Mouse (Mus musculus): Measurements from ENCODE around the gene Olfr1199. TPM values are rescaled to one million over a fixed set of nuclear protein-coding genes. Genes with fewer than 3 reads are reported as not detected.

Olfr1199 gene
- polyA plus RNA-seq (2015; fragmentation: Illumina TruSeq; extraction: RNeasy Lipid Tissue Mini Kit (QIAGEN cat#74804); ENCODE audit: insufficient read depth, low replicate concordance) = not detected

DNA sequence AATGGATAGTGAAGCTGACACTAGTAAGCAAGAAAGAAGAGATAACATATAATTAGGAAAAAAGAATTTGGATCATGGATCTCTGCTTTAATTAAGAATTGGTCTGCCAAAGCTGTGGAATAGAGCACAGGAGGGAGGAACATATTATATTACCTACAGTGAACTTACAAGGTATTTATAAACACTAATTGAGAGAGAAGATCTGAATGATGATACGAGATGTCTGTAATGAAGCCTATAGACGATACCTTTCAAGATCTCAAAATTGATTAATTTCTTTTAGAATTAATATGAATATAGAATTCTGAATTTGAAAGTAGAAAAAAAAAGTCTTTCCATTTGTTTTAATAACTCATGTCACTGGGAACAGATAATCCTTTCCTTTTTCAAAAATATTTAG, at the start of gene Olfr1199:
TSS of gene Olfr1199 (minus strand) at position 101 of the 400 bp plus-strand sequence.

DNA sequence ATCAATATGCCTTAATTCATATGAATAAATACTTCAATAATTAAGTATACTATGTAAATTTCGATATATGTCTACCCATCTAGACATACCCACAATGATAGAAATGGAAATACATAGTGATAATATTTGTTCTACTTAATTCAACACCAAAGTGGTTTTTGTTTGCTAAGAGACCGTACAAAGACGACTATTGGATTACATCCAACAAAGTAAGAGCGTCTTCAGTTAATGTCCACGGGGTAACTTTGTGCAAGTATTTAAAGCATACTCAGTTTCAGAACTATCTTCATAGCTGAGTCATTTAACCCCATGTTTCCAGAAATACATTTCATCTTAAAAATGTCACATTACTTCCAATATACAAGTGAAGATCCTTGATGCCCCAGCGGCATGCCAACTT, 32.5 kb upstream of the Olfr1199 start, which contains the start of gene Olfr1201:
TSS of gene Olfr1201 (plus strand) at position 301 of the 400 bp plus-strand sequence.

DNA sequence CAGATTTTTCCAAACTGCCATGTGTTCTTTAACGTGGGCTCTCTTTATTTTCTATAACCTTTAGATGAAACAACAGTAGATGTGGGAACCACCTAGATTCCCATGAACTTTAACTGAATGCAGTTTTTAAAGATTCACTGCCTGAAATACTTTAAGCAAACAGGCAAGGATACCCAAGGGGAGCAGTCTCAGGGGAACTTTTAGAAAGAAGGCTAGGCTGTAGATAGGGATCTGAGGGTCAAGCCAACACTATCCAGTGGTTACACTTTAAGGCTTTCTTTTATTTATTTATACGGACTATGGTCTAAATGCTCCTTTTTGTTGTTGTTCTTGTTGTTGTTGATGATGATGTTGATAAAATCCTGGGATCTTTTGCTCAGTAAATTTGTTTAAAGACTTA, 10.1 kb upstream of the Olfr1199 start, which contains the start of gene Olfr1200:
TSS of gene Olfr1200 (minus strand) at position 101 of the 400 bp plus-strand sequence.

DNA sequence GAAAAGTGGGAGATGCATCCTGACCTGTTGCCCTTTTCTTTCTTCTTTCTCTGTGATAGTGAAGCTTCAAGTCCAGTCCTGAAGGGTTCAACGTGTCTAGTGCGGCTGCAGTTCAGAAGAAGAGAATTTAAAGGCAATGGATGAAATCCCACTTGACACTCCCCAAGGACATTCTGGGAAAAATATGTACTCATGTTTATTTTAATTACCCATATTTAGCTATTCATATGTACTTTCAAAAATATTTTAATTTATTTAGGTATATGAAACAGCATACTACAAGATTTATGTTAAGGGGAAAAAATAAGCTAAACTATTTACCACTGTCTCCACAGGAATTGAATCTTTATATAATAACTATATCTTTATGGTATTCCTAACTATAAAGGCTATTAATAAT, 9.0 kb downstream of the Olfr1199 start, which contains the start of gene Olfr1198:
TSS of gene Olfr1198 (minus strand) at position 101 of the 400 bp plus-strand sequence.

DNA sequence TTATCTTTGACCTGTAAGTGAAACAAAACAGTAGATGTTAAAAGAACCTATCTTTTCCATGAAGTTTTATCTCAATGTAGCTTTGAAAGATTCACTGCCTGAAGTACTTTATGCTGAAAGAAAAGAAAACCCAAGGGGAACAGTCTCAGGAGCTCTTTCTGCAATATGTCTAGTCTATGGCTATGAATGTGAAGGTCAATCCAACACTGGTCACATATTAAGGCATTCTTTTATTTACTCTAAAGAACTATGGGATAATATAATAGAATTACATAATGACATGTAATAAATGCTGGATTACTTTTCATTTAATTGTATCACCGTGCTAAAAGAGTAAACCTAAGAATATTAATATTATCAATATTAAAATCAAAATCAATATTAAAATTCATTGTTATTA, 28.0 kb downstream of the Olfr1199 start, which contains the start of gene Olfr1197:
TSS of gene Olfr1197 (minus strand) at position 101 of the 400 bp plus-strand sequence.

DNA sequence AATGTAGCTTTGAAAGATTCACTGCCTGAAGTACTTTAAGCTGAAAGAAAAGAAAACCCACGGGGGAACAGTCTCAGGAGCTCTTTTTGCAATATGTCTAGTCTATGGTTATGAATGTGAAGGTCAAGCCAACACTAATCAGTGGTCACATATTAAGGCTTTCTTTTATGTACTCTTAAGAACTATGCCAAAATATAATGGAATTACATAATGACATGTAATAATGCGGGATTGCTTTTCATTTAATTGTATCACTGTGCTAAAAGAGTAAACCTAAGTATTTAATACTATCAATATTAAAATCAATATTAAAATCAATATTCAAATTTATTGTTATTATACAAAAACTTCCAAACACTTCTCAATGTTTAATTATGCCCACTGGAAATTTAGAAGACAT, 55.8 kb downstream of the Olfr1199 start, which contains the start of gene Olfr1196:
TSS of gene Olfr1196 (minus strand) at position 101 of the 400 bp plus-strand sequence.

Other genes starting within 250 kb of the Olfr1199 start
- not detected for gene Olfr1186, start 241.9 kb downstream of the Olfr1199 start, polyA plus RNA-seq (2015; fragmentation: Illumina TruSeq; extraction: RNeasy Lipid Tissue Mini Kit (QIAGEN cat#74804); ENCODE audit: insufficient read depth, low replicate concordance)
- not detected for gene Olfr1188, start 203.5 kb downstream of the Olfr1199 start, polyA plus RNA-seq (2015; fragmentation: Illumina TruSeq; extraction: RNeasy Lipid Tissue Mini Kit (QIAGEN cat#74804); ENCODE audit: insufficient read depth, low replicate concordance)
- gene Olfr1189, start 174.0 kb downstream of the Olfr1199 start, polyA plus RNA-seq (2015; fragmentation: Illumina TruSeq; extraction: RNeasy Lipid Tissue Mini Kit (QIAGEN cat#74804); ENCODE audit: insufficient read depth, low replicate concordance) = not detected
- gene Olfr1191-ps1, start 119.9 kb downstream of the Olfr1199 start, polyA plus RNA-seq (2015; fragmentation: Illumina TruSeq; extraction: RNeasy Lipid Tissue Mini Kit (QIAGEN cat#74804); ENCODE audit: insufficient read depth, low replicate concordance) = not detected
- gene Olfr1192-ps1, start 112.0 kb downstream of the Olfr1199 start, polyA plus RNA-seq (2015; fragmentation: Illumina TruSeq; extraction: RNeasy Lipid Tissue Mini Kit (QIAGEN cat#74804); ENCODE audit: insufficient read depth, low replicate concordance) = not detected
- not detected for gene Olfr1193, start 84.8 kb downstream of the Olfr1199 start, polyA plus RNA-seq (2015; fragmentation: Illumina TruSeq; extraction: RNeasy Lipid Tissue Mini Kit (QIAGEN cat#74804); ENCODE audit: insufficient read depth, low replicate concordance)
- gene Olfr1195, start 71.3 kb downstream of the Olfr1199 start, polyA plus RNA-seq (2015; fragmentation: Illumina TruSeq; extraction: RNeasy Lipid Tissue Mini Kit (QIAGEN cat#74804); ENCODE audit: insufficient read depth, low replicate concordance) = not detected
- not detected for gene Olfr1196, start 55.9 kb downstream of the Olfr1199 start, polyA plus RNA-seq (2015; fragmentation: Illumina TruSeq; extraction: RNeasy Lipid Tissue Mini Kit (QIAGEN cat#74804); ENCODE audit: insufficient read depth, low replicate concordance)
- gene Olfr1197, start 28.1 kb downstream of the Olfr1199 start, polyA plus RNA-seq (2015; fragmentation: Illumina TruSeq; extraction: RNeasy Lipid Tissue Mini Kit (QIAGEN cat#74804); ENCODE audit: insufficient read depth, low replicate concordance) = not detected
- gene Olfr1198, start 9.1 kb downstream of the Olfr1199 start, polyA plus RNA-seq (2015; fragmentation: Illumina TruSeq; extraction: RNeasy Lipid Tissue Mini Kit (QIAGEN cat#74804); ENCODE audit: insufficient read depth, low replicate concordance) = not detected
- gene Olfr1200, start 10.0 kb upstream of the Olfr1199 start, polyA plus RNA-seq (2015; fragmentation: Illumina TruSeq; extraction: RNeasy Lipid Tissue Mini Kit (QIAGEN cat#74804); ENCODE audit: insufficient read depth, low replicate concordance) = not detected
- gene Olfr1201, start 32.6 kb upstream of the Olfr1199 start, polyA plus RNA-seq (2015; fragmentation: Illumina TruSeq; extraction: RNeasy Lipid Tissue Mini Kit (QIAGEN cat#74804); ENCODE audit: insufficient read depth, low replicate concordance) = not detected
- gene Olfr1202, start 54.0 kb upstream of the Olfr1199 start, polyA plus RNA-seq (2015; fragmentation: Illumina TruSeq; extraction: RNeasy Lipid Tissue Mini Kit (QIAGEN cat#74804); ENCODE audit: insufficient read depth, low replicate concordance) = not detected
- not detected for gene Olfr1205, start 69.3 kb upstream of the Olfr1199 start, polyA plus RNA-seq (2015; fragmentation: Illumina TruSeq; extraction: RNeasy Lipid Tissue Mini Kit (QIAGEN cat#74804); ENCODE audit: insufficient read depth, low replicate concordance)
- not detected for gene Olfr1204, start 88.8 kb upstream of the Olfr1199 start, polyA plus RNA-seq (2015; fragmentation: Illumina TruSeq; extraction: RNeasy Lipid Tissue Mini Kit (QIAGEN cat#74804); ENCODE audit: insufficient read depth, low replicate concordance)
- not detected for gene Olfr1206, start 102.8 kb upstream of the Olfr1199 start, polyA plus RNA-seq (2015; fragmentation: Illumina TruSeq; extraction: RNeasy Lipid Tissue Mini Kit (QIAGEN cat#74804); ENCODE audit: insufficient read depth, low replicate concordance)
- not detected for gene Olfr1208, start 141.8 kb upstream of the Olfr1199 start, polyA plus RNA-seq (2015; fragmentation: Illumina TruSeq; extraction: RNeasy Lipid Tissue Mini Kit (QIAGEN cat#74804); ENCODE audit: insufficient read depth, low replicate concordance)
- gene Olfr1209, start 154.7 kb upstream of the Olfr1199 start, polyA plus RNA-seq (2015; fragmentation: Illumina TruSeq; extraction: RNeasy Lipid Tissue Mini Kit (QIAGEN cat#74804); ENCODE audit: insufficient read depth, low replicate concordance) = not detected
- gene Olfr1211, start 177.6 kb upstream of the Olfr1199 start, polyA plus RNA-seq (2015; fragmentation: Illumina TruSeq; extraction: RNeasy Lipid Tissue Mini Kit (QIAGEN cat#74804); ENCODE audit: insufficient read depth, low replicate concordance) = not detected
- gene Olfr1212, start 193.5 kb upstream of the Olfr1199 start, polyA plus RNA-seq (2015; fragmentation: Illumina TruSeq; extraction: RNeasy Lipid Tissue Mini Kit (QIAGEN cat#74804); ENCODE audit: insufficient read depth, low replicate concordance) = not detected
- not detected for gene Gm13762, start 219.8 kb upstream of the Olfr1199 start, polyA plus RNA-seq (2015; fragmentation: Illumina TruSeq; extraction: RNeasy Lipid Tissue Mini Kit (QIAGEN cat#74804); ENCODE audit: insufficient read depth, low replicate concordance)
- not detected for gene Olfr1214, start 232.2 kb upstream of the Olfr1199 start, polyA plus RNA-seq (2015; fragmentation: Illumina TruSeq; extraction: RNeasy Lipid Tissue Mini Kit (QIAGEN cat#74804); ENCODE audit: insufficient read depth, low replicate concordance)
- not detected for gene Olfr1215, start 246.5 kb upstream of the Olfr1199 start, polyA plus RNA-seq (2015; fragmentation: Illumina TruSeq; extraction: RNeasy Lipid Tissue Mini Kit (QIAGEN cat#74804); ENCODE audit: insufficient read depth, low replicate concordance)